Mouse (Mus musculus): ENCODE data around the gene Nrxn1.

Gene Nrxn1

GRCm38 (mm10) chr17:90809197-90810163 is 283.4 kb downstream of the Nrxn1 start:
- peak; percentile 33 to 66 for DNase-seq (ENCODE audit: low spot score in 2 of 2)

- DNase-seq (ENCODE audit: low spot score in 2 of 2): no peak
These were observed 284.6 kb downstream of the Nrxn1 start for GRCm38 (mm10) chr17:90808256-90808655.

- DNase-seq (ENCODE audit: low spot score in 2 of 2): no peak
These were observed 285.7 kb downstream of the Nrxn1 start for GRCm38 (mm10) chr17:90807199-90807598.

DNA sequence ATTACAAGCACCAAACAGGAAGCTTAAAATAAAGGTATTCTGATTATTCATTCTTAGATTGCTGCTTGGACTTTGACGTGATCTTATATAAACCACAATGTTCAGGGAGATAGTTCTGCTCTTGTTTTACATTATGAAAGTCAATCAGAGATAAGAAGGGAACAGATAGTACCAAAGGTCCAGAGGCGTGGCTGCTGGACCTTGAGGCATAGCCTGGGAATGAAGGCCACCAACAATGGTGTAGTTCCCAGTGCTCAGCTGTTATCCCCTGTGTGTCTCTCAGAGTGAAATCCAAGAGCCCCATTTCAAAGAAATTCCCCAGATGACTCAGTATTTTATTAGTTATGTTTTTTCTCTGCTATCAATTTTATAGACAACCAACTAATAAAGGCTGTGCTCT is 294.2 kb downstream of the Nrxn1 start:
- DNase-seq (ENCODE audit: low spot score in 2 of 2): no peak

- no peak for DNase-seq (ENCODE audit: low spot score in 2 of 2)
These were observed 295.1 kb downstream of the Nrxn1 start for GRCm38 (mm10) chr17:90797659-90798288.

DNA sequence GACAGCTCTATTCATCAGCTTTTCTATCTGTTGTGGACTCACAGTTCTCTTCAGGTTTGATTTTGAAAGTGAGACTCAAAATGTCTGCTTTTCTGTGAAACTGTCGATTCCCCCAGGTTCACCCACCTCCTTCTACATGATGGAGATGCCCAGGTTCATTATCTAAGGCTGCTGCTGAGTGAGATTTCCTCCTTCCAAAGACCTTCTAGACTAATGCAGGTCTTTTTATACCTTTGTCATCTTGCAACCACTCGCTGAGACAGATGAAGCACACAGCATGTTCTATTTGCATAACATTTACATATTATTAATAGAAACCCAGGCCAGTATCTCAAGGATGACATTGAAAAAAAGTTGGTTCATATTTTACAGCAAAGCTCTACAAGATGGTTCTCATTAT is 295.9 kb downstream of the Nrxn1 start:
- DNase-seq (ENCODE audit: low spot score in 2 of 2): no peak

GRCm38 (mm10) chr17:90788491-90789127 is 304.3 kb downstream of the Nrxn1 start:
- DNase-seq (ENCODE audit: low spot score in 2 of 2): no peak

DNA sequence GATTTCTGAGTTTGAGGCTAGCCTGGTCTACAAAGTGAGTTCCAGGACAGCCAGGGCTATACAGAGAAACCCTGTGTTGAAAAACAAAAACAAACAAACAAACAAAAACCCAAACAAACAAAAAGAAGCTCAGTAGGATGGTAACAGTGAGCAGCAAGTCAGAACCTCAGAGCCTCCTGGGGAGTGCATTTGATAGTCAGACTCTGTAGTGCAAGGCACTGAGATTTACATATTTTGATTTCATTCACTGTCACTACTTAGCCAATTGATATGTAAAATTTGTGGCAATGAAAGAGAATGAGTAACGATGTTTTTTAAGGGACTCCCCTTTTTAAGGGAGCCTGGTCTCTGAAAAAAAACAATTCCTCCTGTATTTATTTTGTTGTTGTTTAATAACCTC is 304.8 kb downstream of the Nrxn1 start:
- no peak for DNase-seq (ENCODE audit: low spot score in 2 of 2)

- no peak for DNase-seq (ENCODE audit: low spot score in 2 of 2)
These were observed 305.6 kb downstream of the Nrxn1 start for GRCm38 (mm10) chr17:90787121-90787788.

DNA sequence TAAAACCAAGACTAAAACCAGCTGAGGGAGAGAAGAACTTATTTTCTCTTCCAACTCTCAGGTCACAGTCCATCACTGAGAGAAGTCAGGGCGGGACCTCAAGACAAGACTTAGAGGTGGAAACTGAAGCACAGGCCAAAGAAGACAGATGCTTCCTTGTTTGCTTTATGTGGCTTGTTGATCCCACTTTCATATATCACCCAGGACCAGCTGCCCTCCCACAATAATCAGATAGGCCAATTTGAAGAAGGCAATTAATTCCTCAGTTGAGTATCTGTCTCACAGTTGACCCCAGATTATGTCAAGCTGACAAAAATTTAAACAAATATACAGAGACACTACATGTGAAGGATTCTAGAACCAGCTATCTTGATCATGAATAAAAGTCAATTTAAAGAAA is 312.4 kb downstream of the Nrxn1 start:
- DNase-seq (ENCODE audit: low spot score in 2 of 2): no peak

- no peak for DNase-seq (ENCODE audit: low spot score in 2 of 2)
These were observed 317.5 kb downstream of the Nrxn1 start for GRCm38 (mm10) chr17:90775397-90775796.

DNA sequence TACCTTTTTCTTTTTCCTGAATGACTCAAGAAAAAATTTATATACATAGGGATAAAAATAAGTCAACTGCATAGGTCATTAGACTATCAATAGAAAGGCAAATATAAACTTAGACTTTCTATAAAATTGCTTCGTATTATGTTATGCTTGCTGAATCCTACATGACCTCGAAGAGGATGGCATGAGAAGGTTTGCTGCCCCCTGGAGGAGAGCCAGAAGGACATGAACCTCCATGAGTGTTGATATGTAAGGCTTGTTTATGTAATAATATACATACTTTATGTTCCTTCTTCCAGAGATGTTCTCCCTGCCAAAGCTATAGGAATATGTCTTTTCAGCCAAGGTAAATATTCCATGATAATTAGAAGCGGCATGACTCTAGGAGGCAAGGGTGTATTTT is 319.6 kb downstream of the Nrxn1 start:
- no peak for DNase-seq (ENCODE audit: low spot score in 2 of 2)

- no peak for DNase-seq (ENCODE audit: low spot score in 2 of 2)
These were observed 324.7 kb downstream of the Nrxn1 start for GRCm38 (mm10) chr17:90768216-90768615.

- DNase-seq (ENCODE audit: low spot score in 2 of 2): no peak
These were observed 365.7 kb downstream of the Nrxn1 start for GRCm38 (mm10) chr17:90727124-90727523.

DNA sequence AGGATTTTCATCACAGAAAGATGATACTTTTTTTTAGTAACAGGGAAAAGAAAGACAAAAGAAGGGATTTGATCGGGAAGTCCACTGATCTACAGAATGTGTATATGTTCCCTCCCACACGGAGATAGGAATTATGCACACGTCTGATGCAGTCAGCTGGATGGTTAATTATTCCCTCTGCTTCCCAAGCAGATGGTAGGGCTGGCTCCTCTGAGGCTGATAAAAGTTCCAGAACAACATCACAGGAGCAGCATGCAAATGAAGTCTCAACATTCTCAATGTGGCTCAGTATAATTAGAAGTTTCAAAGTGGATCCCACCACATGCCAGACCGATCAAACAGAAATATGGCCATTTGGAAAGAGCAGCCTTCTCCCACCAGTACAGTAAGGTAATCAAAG is 388.1 kb downstream of the Nrxn1 start:
- DNase-seq (ENCODE audit: low spot score in 2 of 2): no peak

- no peak for DNase-seq (ENCODE audit: low spot score in 2 of 2)
These were observed 390.2 kb downstream of the Nrxn1 start for GRCm38 (mm10) chr17:90702626-90703025.

DNA sequence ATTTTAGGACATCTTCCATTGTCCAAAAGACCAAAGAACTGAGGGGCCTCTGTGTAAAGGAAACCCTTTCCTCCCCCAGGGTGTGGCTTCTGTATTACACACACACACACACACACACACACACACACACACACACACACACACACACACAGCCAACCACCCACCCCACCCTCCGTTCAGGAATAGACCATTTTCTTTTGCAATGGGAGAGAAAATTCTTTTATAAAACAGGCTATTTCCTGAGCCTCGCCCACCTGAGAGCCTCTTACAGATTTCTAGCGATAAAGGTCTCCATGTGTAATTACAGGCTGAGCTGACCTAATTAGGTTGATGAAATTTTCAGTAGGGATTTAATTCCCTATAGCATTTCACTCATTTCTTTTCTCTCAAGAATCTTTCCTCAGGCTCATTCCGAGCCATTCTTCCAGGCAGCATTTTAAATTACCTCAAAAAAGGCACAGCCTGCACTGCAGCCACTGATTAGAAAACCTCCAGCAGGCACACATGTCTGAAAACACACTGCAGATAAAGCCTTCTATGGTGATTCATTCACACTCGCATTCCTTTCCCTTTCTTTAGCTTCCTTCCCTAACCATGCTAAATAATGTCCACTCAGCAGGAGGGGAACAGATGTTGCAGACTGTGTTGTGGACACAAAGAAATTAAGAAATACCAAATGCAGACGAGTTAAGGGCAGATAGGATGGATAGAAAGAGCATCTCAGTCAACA is 396.6 kb downstream of the Nrxn1 start:
- no peak for DNase-seq (ENCODE audit: low spot score in 2 of 2)

GRCm38 (mm10) chr17:90695086-90695584 is 397.7 kb downstream of the Nrxn1 start:
- no peak for DNase-seq (ENCODE audit: low spot score in 2 of 2)

- no peak for DNase-seq (ENCODE audit: low spot score in 2 of 2)
These were observed 408.7 kb downstream of the Nrxn1 start for GRCm38 (mm10) chr17:90684172-90684571.

DNA sequence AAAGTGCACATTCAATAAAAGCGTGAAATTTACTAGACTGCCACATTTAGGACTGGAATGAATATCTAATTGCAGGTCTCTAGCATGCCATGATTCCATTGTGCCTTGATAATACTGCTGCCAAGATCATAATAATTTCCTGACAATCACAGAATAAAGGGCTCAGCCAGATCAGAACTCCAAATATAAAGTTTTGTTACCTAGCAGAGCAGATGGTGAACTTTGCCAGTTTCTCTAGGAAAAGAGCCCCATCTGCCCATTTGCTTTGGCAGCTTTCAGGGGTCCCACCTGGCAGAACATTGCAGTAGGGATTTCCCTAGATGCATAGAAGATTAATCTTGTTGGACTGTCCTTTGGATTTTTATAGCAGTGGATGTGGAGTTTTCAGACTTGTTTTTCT is 411.9 kb downstream of the Nrxn1 start:
- no peak for DNase-seq (ENCODE audit: low spot score in 2 of 2)

DNA sequence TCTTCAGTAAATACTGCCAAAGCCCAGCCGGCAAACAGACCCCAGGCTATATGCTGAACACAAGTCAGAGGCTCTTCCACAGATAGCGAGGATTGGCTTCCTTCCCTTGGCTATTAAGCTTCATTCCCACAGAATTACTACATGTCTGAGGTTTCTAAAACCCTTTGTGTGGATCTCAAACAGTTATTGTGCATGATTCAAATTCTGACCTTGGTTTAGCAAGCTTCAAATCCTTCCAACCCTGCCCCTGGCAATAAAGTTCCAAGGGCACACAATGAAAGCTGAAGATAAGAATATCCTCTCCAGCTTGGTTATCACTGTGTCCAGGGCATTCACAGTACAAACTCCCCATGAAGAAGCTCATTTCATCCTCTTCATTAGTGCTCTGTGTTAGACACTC is 416.2 kb downstream of the Nrxn1 start:
- no peak for DNase-seq (ENCODE audit: low spot score in 2 of 2)

All from frontal cortex, postnatal 25 days (tissue).